Mouse (Mus musculus): ENCODE measurements at regions not wholly inside any gene's neighbourhood (a gene's known extent, or its start where the extent isn't known, plus 50 kb on each side); places are given as distances from the start of the nearest gene placed in this dataset.

GRCm38 (mm10) chr6:31266441-31267040 is 132.0 kb upstream of the Mkln1 start:
- TF ChIP-seq POLR2A (IDR thresholded peaks at IDR 0.05; ENCODE audit: borderline replicate concordance, extremely low read depth, low read depth, low read length) (no peak), CTCF (IDR thresholded peaks at IDR 0.05; ENCODE audit: insufficient read depth, low read length) (no peak)

Data from lung, adult 2 months (tissue).